Mouse (Mus musculus) myocyte (in vitro differentiated cells): ENCODE measurements at regions not wholly inside any gene's neighbourhood (a gene's known extent, or its start where the extent isn't known, plus 50 kb on each side); places are given as distances from the start of the nearest gene placed in this dataset.

Experiments
- H3K27me3 ChIP-seq: one replicate; pipeline ENCODE4 v1.6.1; 2011; ENCODE audit not compliant: control insufficient read depth, insufficient read depth, insufficient read length
- H3K36me3 ChIP-seq: one replicate; pipeline ENCODE4 v1.6.1; 2011; ENCODE audit not compliant: control insufficient read depth, insufficient read depth
- H3K4me2 ChIP-seq: one replicate; pipeline ENCODE4 v1.6.1; 2011; ENCODE audit warnings: low read depth, control low read depth
- H3K4me3 ChIP-seq: one replicate; pipeline ENCODE4 v1.5.1; 2011; ENCODE audit warnings: mild to moderate bottlenecking, control low read depth, moderate library complexity
- H3K79me2 ChIP-seq: one replicate; pipeline ENCODE4 v1.6.1; 2011; ENCODE audit not compliant: control insufficient read depth, insufficient read depth
- H3ac ChIP-seq: one replicate; pipeline ENCODE4 v1.6.1; 2011; ENCODE audit not compliant: control insufficient read depth, insufficient read length
- CEBPB ChIP-seq: IDR thresholded peaks from 2 replicates; pipeline ENCODE4 v1.6.1; 2011; ENCODE audit warnings: mild to moderate bottlenecking, moderate library complexity; ENCODE audit not compliant: poor library complexity, insufficient read depth, severe bottlenecking
- E2F4 ChIP-seq: IDR thresholded peaks from one replicate; pipeline ENCODE4 v1.6.1; 2011; ENCODE audit warnings: mild to moderate bottlenecking, control low read depth, moderate library complexity; ENCODE audit not compliant: insufficient read depth
- MAX ChIP-seq: IDR thresholded peaks from one replicate; pipeline ENCODE4 v1.6.1; 2011; ENCODE audit warnings: low read depth, mild to moderate bottlenecking, control low read depth
- MYOD1 ChIP-seq, 3 experiments: IDR thresholded peaks; one replicate each; pipeline ENCODE4 v1.6.1; 2011; ENCODE audit warnings: control low read depth in 2 of 3, low read depth in 2 of 3, mild to moderate bottlenecking in 2 of 3, moderate library complexity in 1 of 3; ENCODE audit not compliant: insufficient read length in 2 of 3, control insufficient read depth in 1 of 3
- MYOG ChIP-seq, 3 experiments: IDR thresholded peaks; one replicate each; pipeline ENCODE4 v1.6.1; 2011; ENCODE audit warnings: control low read depth in 2 of 3, low read depth in 2 of 3, mild to moderate bottlenecking in 2 of 3; ENCODE audit not compliant: insufficient read length in 2 of 3, control insufficient read depth in 1 of 3, insufficient read depth in 1 of 3
- POLR2A ChIP-seq: IDR thresholded peaks from one replicate; pipeline ENCODE4 v1.6.1; 2011; ENCODE audit warnings: low read depth, mild to moderate bottlenecking, control low read depth, moderate library complexity; ENCODE audit not compliant: insufficient read length
- POLR2AphosphoS2 ChIP-seq: IDR thresholded peaks from one replicate; pipeline ENCODE4 v1.6.1; 2011; ENCODE audit warnings: low read depth, control low read depth; ENCODE audit not compliant: insufficient read length
- REST ChIP-seq: IDR thresholded peaks from one replicate; pipeline ENCODE4 v1.6.1; 2011; ENCODE audit warnings: mild to moderate bottlenecking, control low read depth, moderate library complexity; ENCODE audit not compliant: insufficient read depth, insufficient read length
- SRF ChIP-seq: IDR thresholded peaks from one replicate; pipeline ENCODE4 v1.6.1; 2011; ENCODE audit warnings: low read depth; ENCODE audit not compliant: control insufficient read depth, insufficient read length
- TCF12 ChIP-seq: IDR thresholded peaks from one replicate; pipeline ENCODE4 v1.6.1; 2011; ENCODE audit warnings: mild to moderate bottlenecking, control low read depth; ENCODE audit not compliant: poor library complexity, insufficient read depth, severe bottlenecking
- TCF3 ChIP-seq: IDR thresholded peaks from one replicate; pipeline ENCODE4 v1.6.1; 2011; ENCODE audit warnings: low read depth, control low read depth; ENCODE audit not compliant: insufficient read length
- USF1 ChIP-seq: IDR thresholded peaks from one replicate; pipeline ENCODE4 v1.6.1; 2011; ENCODE audit warnings: low read depth, mild to moderate bottlenecking, control low read depth, moderate library complexity

- H3K79me2 ChIP-seq, result no peaks in the 10 kb centered on the region
- no peaks in the 10 kb centered on the region for H3K27me3 ChIP-seq
- no peak overlapping the region for H3K4me2 ChIP-seq
- H3K4me3 ChIP-seq, result no peak overlapping the region
- H3K36me3 ChIP-seq, result no peaks in the 10 kb centered on the region
- no peak overlapping the region for H3ac ChIP-seq
- TF ChIP-seq USF1 (no peak), TCF12 (no peak), MAX (no peak), E2F4 (no peak), SRF (no peak), MYOG (IDR thresholded peaks at IDR 0.05; ENCODE audit: control insufficient read depth in 1 of 3, insufficient read depth in 1 of 3, insufficient read length in 2 of 3, low read depth in 2 of 3) (no peak), CEBPB (no peak), POLR2AphosphoS2 (no peak), TCF3 (no peak), MYOD1 (IDR thresholded peaks at IDR 0.05; ENCODE audit: control insufficient read depth in 1 of 3, insufficient read length in 2 of 3, low read depth in 2 of 3) (no peak), REST (no peak), POLR2A (no peak)
Measured at GRCm38 (mm10) chr19:14096187-14096586, 182.9 kb downstream of the Olfr1505 start.

- Histone ChIP-seq H3ac (no peak overlapping the region), H3K79me2 (no peaks in the 10 kb centered on the region), H3K36me3 (no peaks in the 10 kb centered on the region), H3K27me3 (no peaks in the 10 kb centered on the region), H3K4me3 (no peak overlapping the region), H3K4me2 (no peak overlapping the region)
- TF ChIP-seq MYOD1 (IDR thresholded peaks at IDR 0.05; ENCODE audit: control insufficient read depth in 1 of 3, insufficient read length in 2 of 3, low read depth in 2 of 3) (no peak), SRF (no peak), MYOG (IDR thresholded peaks at IDR 0.05; ENCODE audit: control insufficient read depth in 1 of 3, insufficient read depth in 1 of 3, insufficient read length in 2 of 3, low read depth in 2 of 3) (no peak), REST (no peak), POLR2AphosphoS2 (no peak), MAX (no peak), TCF12 (no peak), TCF3 (no peak), POLR2A (no peak), CEBPB (no peak)
Measured at GRCm38 (mm10) chr19:14109091-14109490, 195.8 kb downstream of the Olfr1505 start.

GRCm38 (mm10) chr19:14123348-14124113 lies 210.2 kb downstream of the Olfr1505 start:
- no peaks in the 10 kb centered on the region for H3K27me3 ChIP-seq
- no peak overlapping the region for H3ac ChIP-seq
- H3K79me2 ChIP-seq, result no peaks in the 10 kb centered on the region
- TF ChIP-seq USF1 (no peak), MYOD1 (IDR thresholded peaks at IDR 0.05; ENCODE audit: control insufficient read depth in 1 of 3, insufficient read length in 2 of 3, low read depth in 2 of 3) (no peak), CEBPB (no peak), POLR2A (no peak), REST (no peak), POLR2AphosphoS2 (no peak), MAX (no peak), E2F4 (no peak), TCF3 (no peak), MYOG (IDR thresholded peaks at IDR 0.05; ENCODE audit: control insufficient read depth in 1 of 3, insufficient read depth in 1 of 3, insufficient read length in 2 of 3, low read depth in 2 of 3) (no peak), TCF12 (no peak), SRF (no peak)
- H3K4me3 ChIP-seq, result no peak overlapping the region
- no peaks in the 10 kb centered on the region for H3K36me3 ChIP-seq
- no peak overlapping the region for H3K4me2 ChIP-seq

GRCm38 (mm10) chr19:14124250-14124827 lies 211.0 kb downstream of the Olfr1505 start:
- H3K27me3 ChIP-seq, result no peaks in the 10 kb centered on the region
- no peak overlapping the region for H3K4me2 ChIP-seq
- H3ac ChIP-seq, result no peak overlapping the region
- no peak overlapping the region for H3K4me3 ChIP-seq
- no peaks in the 10 kb centered on the region for H3K36me3 ChIP-seq
- H3K79me2 ChIP-seq, result no peaks in the 10 kb centered on the region
- no peak for TF ChIP-seq REST
- TF ChIP-seq TCF3, result no peak
- no peak for TF ChIP-seq MYOG (IDR thresholded peaks at IDR 0.05; ENCODE audit: control insufficient read depth in 1 of 3, insufficient read depth in 1 of 3, insufficient read length in 2 of 3, low read depth in 2 of 3)
- no peak for TF ChIP-seq CEBPB
- no peak for TF ChIP-seq MYOD1 (IDR thresholded peaks at IDR 0.05; ENCODE audit: control insufficient read depth in 1 of 3, insufficient read length in 2 of 3, low read depth in 2 of 3)
